Mouse (Mus musculus): ENCODE results near the gene Trdmt1.
A peak's percentile ranks its signal among the peaks of the same experiment; 100 is the strongest.
"Not testable (repeated sequence)": the region's sequence is repeated elsewhere in the genome, so short reads cannot be mapped to it uniquely, and the experiment has no call there.

Trdmt1 gene

GRCm38 (mm10) chr2:13544193-13544824 lies at the start of gene Trdmt1:
Trdmt1 (minus strand) TSS chr2:13544668.
- DNase-seq: peak; percentile 81 to 82

GRCm38 (mm10) chr2:13593328-13593727 lies 48.9 kb upstream of the Trdmt1 start:
- DNase-seq: no peak

GRCm38 (mm10) chr2:13583746-13584145 lies 39.3 kb upstream of the Trdmt1 start:
- DNase-seq: not testable (repeated sequence)

GRCm38 (mm10) chr2:13582184-13582583 lies 37.7 kb upstream of the Trdmt1 start:
- no peak for DNase-seq

- peak; percentile 37 to 44 for DNase-seq
Measured at GRCm38 (mm10) chr2:13579991-13580390, 35.5 kb upstream of the Trdmt1 start.

- no peak for DNase-seq
Measured at GRCm38 (mm10) chr2:13579315-13579714, 34.8 kb upstream of the Trdmt1 start.

GRCm38 (mm10) chr2:13578473-13579152 lies 34.1 kb upstream of the Trdmt1 start:
- DNase-seq: no peak

GRCm38 (mm10) chr2:13577399-13577798 lies 32.9 kb upstream of the Trdmt1 start:
- no peak for DNase-seq

- DNase-seq: no peak
Measured at GRCm38 (mm10) chr2:13575926-13576325, 31.5 kb upstream of the Trdmt1 start.

GRCm38 (mm10) chr2:13575287-13575801 lies 30.9 kb upstream of the Trdmt1 start:
- DNase-seq: peak; percentile 76 to 79

GRCm38 (mm10) chr2:13574801-13575150 lies 30.3 kb upstream of the Trdmt1 start:
- peak; percentile 70 to 76 for DNase-seq

GRCm38 (mm10) chr2:13574066-13574800 lies 29.8 kb upstream of the Trdmt1 start:
- DNase-seq: peak; percentile 75 to 76

GRCm38 (mm10) chr2:13573408-13574065 lies 29.1 kb upstream of the Trdmt1 start, which contains the start of gene Vim:
Vim (plus strand) TSS chr2:13573927.
- DNase-seq: peak; percentile 87

GRCm38 (mm10) chr2:13572647-13573407 lies 28.4 kb upstream of the Trdmt1 start:
- DNase-seq: no peak

GRCm38 (mm10) chr2:13572101-13572553 lies 27.7 kb upstream of the Trdmt1 start:
- DNase-seq: no peak

GRCm38 (mm10) chr2:13570122-13570521 lies 25.7 kb upstream of the Trdmt1 start:
- DNase-seq: no peak

- DNase-seq: no peak
Measured at GRCm38 (mm10) chr2:13560396-13560795, 15.9 kb upstream of the Trdmt1 start.

GRCm38 (mm10) chr2:13559729-13560128 lies 15.3 kb upstream of the Trdmt1 start:
- no peak for DNase-seq

GRCm38 (mm10) chr2:13559303-13559702 lies 14.8 kb upstream of the Trdmt1 start:
- no peak for DNase-seq

- DNase-seq: no peak
Measured at GRCm38 (mm10) chr2:13558607-13559262, 14.3 kb upstream of the Trdmt1 start.
